Mouse (Mus musculus) gastrocnemius, postnatal 14 days (tissue): ENCODE measurements around the gene Nkx6-1. TPM values are rescaled to one million over a fixed set of nuclear protein-coding genes. Genes with fewer than 3 reads are reported as not detected.

Source experiments
- DNase-seq: peaks from one replicate; pipeline ENCODE4 v3.0.0; 2021; ENCODE audit warnings: mixed read lengths
- intact Hi-C: fragments of 180-260 bp; cut with DNase I; formaldehyde crosslinking; loops from one replicate; pipeline ENCODE4 v1.15.1; 2025; ENCODE audit warnings: low total_unique reads
- long read RNA-seq, 2 experiments: library from polyadenylated mRNA; stranded (forward); transcript quantifications; one replicate each; pipeline ENCODE4 v2.0.0; 2021
- total RNA-seq, 2 experiments: library from RNA; stranded (reverse); gene quantifications; 2 replicates each; pipeline ENCODE4 v1.2.3; 2021

The Nkx6-1 gene
- not detected for total RNA-seq
- long read RNA-seq, experiment 1 = 0 reads
- long read RNA-seq, experiment 2 = 0 reads

DNA sequence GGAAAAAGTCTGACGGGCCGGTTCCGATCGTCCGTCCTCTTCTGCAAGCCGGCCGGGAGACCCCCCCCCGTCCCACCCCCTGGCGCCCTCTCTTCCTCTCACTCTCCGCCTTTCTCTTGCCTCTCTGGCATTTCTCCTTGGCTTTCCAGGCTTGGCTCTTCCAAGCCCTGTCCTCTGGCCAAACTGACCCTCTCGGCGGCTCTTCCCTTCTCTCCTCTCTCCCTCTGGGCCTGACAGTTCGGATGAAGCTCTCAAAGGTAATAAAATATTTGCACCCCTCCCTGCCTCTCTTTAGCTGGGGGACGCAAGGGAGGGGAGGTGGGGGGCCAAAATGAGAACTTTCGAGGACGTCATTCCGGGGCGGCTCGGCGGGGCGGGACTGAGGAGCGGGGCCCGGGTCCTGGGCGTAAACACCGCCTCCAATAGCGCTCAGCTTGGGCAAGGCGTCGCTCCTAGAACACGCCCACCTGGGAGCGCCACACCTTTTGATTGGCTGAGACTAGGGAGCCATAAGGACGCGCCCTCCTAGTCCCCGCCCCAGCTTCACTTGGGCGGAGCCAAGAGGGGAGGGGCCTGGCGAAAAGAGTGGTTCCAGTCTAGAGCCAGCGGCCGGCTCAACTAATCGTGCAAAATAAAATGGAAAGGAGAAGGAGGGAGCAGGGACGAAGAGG, at the start of gene Nkx6-1:
Gene Nkx6-1, minus strand, starts transcription at position 52 of the 671 bp plus-strand sequence.
- intact Hi-C loops = no loop called here
- peak; percentile 59 for DNase-seq

- intact Hi-C loops = no loop called here
- no peak for DNase-seq
These were observed 48.3 kb upstream of the Nkx6-1 start for GRCm38 (mm10) chr5:101713064-101713613.

DNA sequence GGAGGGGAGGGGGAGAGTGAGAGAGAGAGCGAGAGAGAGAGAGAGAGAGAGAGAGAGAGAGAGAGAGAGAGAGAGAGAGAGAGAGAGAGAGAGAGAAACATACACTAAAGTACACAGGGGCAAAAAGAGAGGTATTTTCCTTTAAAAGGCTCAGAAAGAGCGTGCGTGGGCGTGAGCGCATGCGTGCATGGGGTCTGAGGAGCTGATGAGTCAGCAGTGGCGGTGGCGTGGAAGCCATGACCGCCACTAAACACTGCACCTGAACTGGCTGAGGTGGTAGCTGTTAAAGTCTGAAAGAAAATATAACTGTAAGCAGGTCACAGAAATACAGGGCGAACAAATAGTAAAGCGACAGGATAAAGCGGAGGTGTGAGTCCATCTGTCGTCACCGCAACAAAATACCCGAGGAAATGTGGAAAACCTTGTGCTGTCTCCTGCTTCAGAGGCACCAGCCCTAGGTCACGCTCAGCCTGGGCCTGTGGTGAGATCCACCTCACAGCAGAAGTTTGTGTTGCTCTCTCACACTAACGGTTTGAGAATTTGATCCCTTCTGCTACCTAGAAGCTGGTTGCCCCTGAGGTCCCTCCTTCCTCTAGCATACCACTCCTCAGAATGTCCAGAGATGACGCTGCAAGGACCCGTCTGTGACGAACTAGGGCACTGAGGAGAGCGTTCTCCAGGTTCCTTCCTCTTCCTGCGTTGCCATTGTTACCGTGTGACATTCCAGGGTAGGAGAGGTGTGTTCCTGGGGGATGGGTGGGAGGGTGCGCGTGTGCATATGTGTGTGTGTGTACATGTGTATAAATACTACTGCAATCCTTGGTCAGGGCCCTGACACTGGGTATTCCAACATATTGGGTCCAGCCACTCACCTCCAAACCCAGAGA, 38.8 kb upstream of the Nkx6-1 start:
- intact Hi-C loops = no loop called here
- DNase-seq = no peak

- intact Hi-C loops = no loop called here
- no peak for DNase-seq
These were observed 37.8 kb upstream of the Nkx6-1 start for GRCm38 (mm10) chr5:101702636-101703035.

GRCm38 (mm10) chr5:101700607-101701006, 35.8 kb upstream of the Nkx6-1 start:
- no peak for DNase-seq
- intact Hi-C loops = no loop called here

GRCm38 (mm10) chr5:101688581-101688980, 23.8 kb upstream of the Nkx6-1 start:
- no peak for DNase-seq
- intact Hi-C loops = no loop called here

- no peak for DNase-seq
- intact Hi-C loops = no loop called here
These were observed 18.5 kb upstream of the Nkx6-1 start for GRCm38 (mm10) chr5:101683340-101683739.

- intact Hi-C loops = no loop called here
These were observed 15.5 kb upstream of the Nkx6-1 start for GRCm38 (mm10) chr5:101680338-101680737.

GRCm38 (mm10) chr5:101669381-101669780, 4.6 kb upstream of the Nkx6-1 start:
- intact Hi-C loops = no loop called here
- DNase-seq = no peak

More at GRCm38 (mm10) chr5:101680338-101680737, 15.5 kb upstream of the Nkx6-1 start:
- DNase-seq = no peak

DNA sequence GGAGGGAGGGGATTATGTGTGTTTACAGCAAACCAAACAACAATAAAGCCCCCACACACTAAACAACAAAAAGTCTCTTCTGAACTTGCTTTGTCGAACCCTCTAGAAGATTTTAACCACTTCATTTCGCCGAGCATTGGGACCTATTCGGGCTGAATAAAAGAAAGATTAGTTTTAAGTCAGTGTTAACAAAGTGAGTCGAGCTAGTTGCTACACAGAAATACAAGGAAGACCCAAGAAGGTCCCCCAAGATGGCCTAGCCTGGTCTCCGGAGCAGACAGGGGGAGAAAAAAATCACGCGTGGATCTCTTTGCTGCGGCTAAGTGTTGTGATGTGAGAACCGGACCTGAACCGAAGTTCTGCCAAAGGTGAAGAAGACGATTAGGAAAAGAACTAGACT, 3.7 kb upstream of the Nkx6-1 start:
- DNase-seq = no peak
- intact Hi-C loops = no loop called here

DNA sequence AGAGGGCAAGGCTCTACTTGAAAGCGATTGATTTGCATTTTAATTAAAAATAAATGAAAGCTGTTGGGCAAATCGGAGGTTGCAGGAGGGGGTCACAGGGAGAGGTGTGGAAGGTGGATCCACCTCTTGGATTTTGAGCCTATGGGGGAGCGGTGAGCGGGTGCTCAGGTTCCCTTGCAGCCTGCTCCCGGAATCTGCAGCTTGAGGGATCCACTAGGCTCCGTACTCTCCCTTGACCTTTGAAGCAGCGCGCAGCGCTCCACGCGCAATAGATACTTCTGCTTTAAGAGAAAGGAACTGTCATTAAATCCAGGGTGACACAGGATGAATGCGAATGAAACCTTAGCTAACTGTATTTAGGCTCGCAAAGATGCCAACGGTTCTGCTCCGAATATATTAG, 3.2 kb upstream of the Nkx6-1 start:
- intact Hi-C loops = no loop called here
- no peak for DNase-seq

DNA sequence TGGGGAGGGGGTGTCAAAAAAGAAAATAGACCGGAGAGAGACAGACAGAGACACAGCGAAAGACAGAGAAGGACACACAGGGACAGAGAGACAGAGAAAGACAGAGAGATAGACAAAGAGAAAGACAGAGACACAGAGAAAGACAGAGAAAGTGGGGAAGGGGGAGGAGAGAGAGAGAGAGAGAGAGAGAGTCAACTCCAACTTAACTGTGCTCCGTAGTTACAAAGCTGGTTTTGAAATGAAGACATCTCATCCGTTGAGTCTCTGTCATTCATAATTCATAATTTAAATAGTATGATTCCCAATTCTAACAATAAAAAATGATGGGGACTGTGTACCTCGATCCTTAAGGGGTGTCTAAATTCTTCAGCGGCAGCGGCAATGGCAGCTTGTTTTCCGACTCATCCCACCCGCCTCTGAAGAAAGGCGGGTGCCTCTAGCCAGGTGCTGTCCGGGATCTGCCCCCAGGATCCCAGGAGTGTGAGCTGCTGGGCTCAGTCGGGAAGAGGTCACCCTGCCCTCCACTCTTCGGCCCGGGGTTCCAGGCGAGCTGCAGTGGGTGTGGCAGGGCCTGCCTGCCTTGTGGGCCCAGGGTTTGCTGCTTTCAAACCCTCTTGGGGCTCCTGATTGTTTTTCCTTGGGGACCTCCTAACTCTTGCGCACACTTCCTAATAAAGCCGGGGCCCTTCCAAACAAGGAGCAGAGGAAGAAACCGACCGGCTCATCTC, 2.6 kb upstream of the Nkx6-1 start:
- intact Hi-C loops = no loop called here
- no peak for DNase-seq

GRCm38 (mm10) chr5:101666713-101667112, 1.9 kb upstream of the Nkx6-1 start:
- DNase-seq = no peak
- intact Hi-C loops = no loop called here

GRCm38 (mm10) chr5:101666091-101666490, 1.3 kb upstream of the Nkx6-1 start:
- no peak for DNase-seq
- intact Hi-C loops = no loop called here

- intact Hi-C loops = no loop called here
- DNase-seq = no peak
These were observed 324 bp downstream of the Nkx6-1 start for GRCm38 (mm10) chr5:101664423-101664921.

GRCm38 (mm10) chr5:101663621-101664422, 974 bp downstream of the Nkx6-1 start:
- intact Hi-C loops = no loop called here
- no peak for DNase-seq

GRCm38 (mm10) chr5:101663176-101663575, 1.6 kb downstream of the Nkx6-1 start:
- intact Hi-C loops = no loop called here
- peak; percentile 55 for DNase-seq

DNA sequence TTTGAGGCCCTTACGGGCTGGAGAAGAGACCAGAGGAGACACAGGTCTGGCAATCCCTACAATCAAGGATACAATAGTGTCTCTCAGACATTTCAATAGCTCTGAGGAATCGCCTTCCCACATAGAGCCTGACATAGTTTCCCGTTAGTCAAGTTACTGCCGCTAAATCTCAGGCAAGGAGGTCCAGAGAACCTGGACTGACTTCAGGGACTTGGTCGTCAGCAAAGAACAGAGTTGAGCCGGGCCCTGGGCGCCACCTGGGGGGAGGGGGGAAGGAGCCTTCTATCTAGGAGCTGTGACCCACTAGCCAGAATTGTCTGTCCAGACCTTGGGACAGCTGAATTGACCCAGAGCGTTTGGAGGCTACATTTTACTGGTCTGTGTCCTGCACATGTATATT, 2.3 kb downstream of the Nkx6-1 start:
- intact Hi-C loops = no loop called here
- no peak for DNase-seq
